Mouse (Mus musculus): ENCODE data around the gene Arid3a.

- TF ChIP-seq CTCF (IDR thresholded peaks at IDR 0.05; ENCODE audit: extremely low read depth, insufficient read depth, insufficient read length, insufficient replicate concordance) (no peak), POLR2A (IDR thresholded peaks at IDR 0.05; ENCODE audit: low read depth, low read length) (no peak)
These were observed 20.1 kb upstream of the Arid3a start for GRCm38 (mm10) chr10:79906712-79907111.
